13 mouse cellular contexts compared by ENCODE assay signal in the genomic region with DNA sequence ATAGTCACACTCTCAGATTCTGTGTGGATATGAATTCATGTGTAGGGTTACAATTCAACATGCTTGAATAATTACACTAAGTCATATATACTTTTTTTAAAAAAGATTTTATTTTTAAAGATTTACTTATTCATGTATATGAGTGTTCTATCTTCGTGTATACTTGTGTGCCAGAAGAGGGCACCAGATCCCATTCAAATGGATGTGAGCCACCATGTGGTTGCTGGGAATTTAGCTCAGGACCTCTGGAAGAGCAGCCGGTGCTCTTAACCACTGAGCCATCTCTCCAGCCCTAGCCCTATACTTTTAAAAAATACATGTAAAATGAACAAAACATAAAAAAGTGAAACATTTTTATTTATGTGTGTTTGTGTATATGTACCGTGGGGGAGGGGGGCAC.
"Had no signal": no experiment of that assay in that cellular context is flagged by ENCODE, and none has a peak within 500 bp of the region (broad histone marks: within the 10 kb centered on the region; RNA-seq: fewer than 3 reads in every experiment).

No protein-coding gene starts in this region.

- H3K4me3 ChIP-seq: intestine, embryonic 15.5 days; limb, embryonic 15.5 days; liver, embryonic 13.5 days; lung, embryonic 15.5 days; midbrain, embryonic 13.5 days; myocyte; neural tube, embryonic 15.5 days; stomach, embryonic 15.5 days had no signal

- H3K9me3 ChIP-seq: intestine, embryonic 15.5 days; limb, embryonic 15.5 days; liver, embryonic 13.5 days; lung, embryonic 15.5 days; midbrain, embryonic 13.5 days; neural tube, embryonic 15.5 days; stomach, embryonic 15.5 days had no signal

- DNase-seq: kidney, adult 8-10 months; kidney, postnatal 36 days; right cerebral cortex, adult 18-20 months had no signal

- H3K4me2 ChIP-seq: intestine, embryonic 15.5 days; limb, embryonic 15.5 days; liver, embryonic 13.5 days; lung, embryonic 15.5 days; midbrain, embryonic 13.5 days; neural tube, embryonic 15.5 days; stomach, embryonic 15.5 days had no signal

- H3K9ac ChIP-seq: intestine, embryonic 15.5 days; limb, embryonic 15.5 days; liver, embryonic 13.5 days; liver, postnatal 0 days; lung, embryonic 15.5 days; midbrain, embryonic 13.5 days; neural tube, embryonic 15.5 days; stomach, embryonic 15.5 days had no signal

- H3K27me3 ChIP-seq: intestine, embryonic 15.5 days; limb, embryonic 15.5 days; liver, embryonic 13.5 days; lung, embryonic 15.5 days; midbrain, embryonic 13.5 days; neural tube, embryonic 15.5 days; stomach, embryonic 15.5 days had no signal

- ATAC-seq: intestine, embryonic 15.5 days; midbrain, embryonic 13.5 days had no signal

- H3K4me1 ChIP-seq: intestine, embryonic 15.5 days; limb, embryonic 15.5 days; liver, embryonic 13.5 days; lung, embryonic 15.5 days; midbrain, embryonic 13.5 days; neural tube, embryonic 15.5 days; stomach, embryonic 15.5 days had no signal

- H3K27ac ChIP-seq: intestine, embryonic 15.5 days; kidney, postnatal 0 days; limb, embryonic 15.5 days; liver, embryonic 13.5 days; lung, embryonic 15.5 days; midbrain, embryonic 13.5 days; neural tube, embryonic 15.5 days; stomach, embryonic 15.5 days had no signal
